ENCODE assay signal across 8 mouse cellular contexts in genomic region chr2:37780270-37780929, GRCm38 (mm10). TPM values are rescaled to one million over a fixed set of nuclear protein-coding genes. Genes with fewer than 3 reads are reported as not detected.
DNase-seq lines count a peak whose midpoint lies in the region.

No protein-coding gene starts in this region.

- under 1% methylated on average over 14 of the region's 14 CpGs for WGBS in midbrain, embryonic 10.5 days

- peaks cover 24% of the 10 kb centered on the region for H3K36me3 ChIP-seq in midbrain, embryonic 10.5 days
- H3K36me3 ChIP-seq in splenic B cell, adult 2 months (ENCODE audit: control insufficient read depth, insufficient read depth, low read length, poor library complexity, severe bottlenecking), result no peaks in the 10 kb centered on the region

- peak overlapping the region; percentile 48 for H3K4me3 ChIP-seq in midbrain, embryonic 10.5 days

- no peaks in the 10 kb centered on the region for H3K9me3 ChIP-seq in midbrain, embryonic 10.5 days (replicated peaks)

- DNase-seq in MN1 (ENCODE audit: low spot score), result peak; percentile 96
- DNase-seq in embryo, embryonic 11 days, result peak; percentile 86
- DNase-seq in heart, postnatal 10 days, result peak; percentile 43 to 60
- peak; percentile 72 to 78 for DNase-seq in kidney, postnatal 4 days
- peak; percentile 90 for DNase-seq in midbrain, embryonic 10.5 days (ENCODE audit: low spot score)
- DNase-seq in splenic B cell, adult 2 months (ENCODE audit: low read depth, low spot score), result peak; percentile 72
- no peak for DNase-seq in thymus, postnatal 10 days (ENCODE audit: low spot score in 2 of 2)
- no peak for DNase-seq in frontal cortex, postnatal 25 days (ENCODE audit: low spot score in 2 of 2)

- peaks cover 3% of the 10 kb centered on the region; the same call in 1 of the 2 replicates for H3K27me3 ChIP-seq in midbrain, embryonic 10.5 days (ENCODE audit: low read depth, poor library complexity, severe bottlenecking)
- H3K27me3 ChIP-seq in splenic B cell, adult 2 months (ENCODE audit: control insufficient read depth, insufficient read depth, low read length, poor library complexity, severe bottlenecking), result no peaks in the 10 kb centered on the region

- intact Hi-C loops in heart, postnatal 10 days (cut with DNase I), result no loop called here

- peak overlapping the region; percentile 90 for H3K27ac ChIP-seq in midbrain, embryonic 10.5 days (replicated peaks)

- peaks cover 87% of the 10 kb centered on the region for H3K4me1 ChIP-seq in midbrain, embryonic 10.5 days

RNA-seq across cellular contexts. Expression of gene Crb2, which starts 4.4 kb away (rescaled TPM):
- 1 to 10 TPM in 1 of 2 experiments, under 1 TPM in 1; 0.96 to 1.7 TPM for total RNA-seq in heart, postnatal 10 days (2021)
- polyA plus RNA-seq in midbrain, embryonic 10.5 days (2016; fragmentation: Nextera tagmentation; extraction: Ambion mirVana), result 31.1 and 31.4 TPM in 2 replicates

Comparison
In these comparisons a context has a peak if more than half of its experiments do, and no peak if none do; other contexts are left out.
1. DNase-seq: peak in MN1 (single experiment), embryo, embryonic 11 days (single experiment), heart, postnatal 10 days (2 of 2), kidney, postnatal 4 days (2 of 2), midbrain, embryonic 10.5 days (single experiment) and splenic B cell, adult 2 months (single experiment); none in thymus, postnatal 10 days (0 of 2) and frontal cortex, postnatal 25 days (0 of 2).